Mouse (Mus musculus) 416B (cell line): ENCODE results near the gene Pip4k2a.

ENCODE experiments used
- DNase-seq: peaks from one replicate; pipeline ENCODE4 v3.0.0; 2011; ENCODE audit warnings: low read depth

Pip4k2a gene

GRCm38 (mm10) chr2:18979675-18980074 lies 18.3 kb downstream of the Pip4k2a start:
- no peak for DNase-seq

GRCm38 (mm10) chr2:18979046-18979445 lies 18.9 kb downstream of the Pip4k2a start:
- DNase-seq, result no peak

DNA sequence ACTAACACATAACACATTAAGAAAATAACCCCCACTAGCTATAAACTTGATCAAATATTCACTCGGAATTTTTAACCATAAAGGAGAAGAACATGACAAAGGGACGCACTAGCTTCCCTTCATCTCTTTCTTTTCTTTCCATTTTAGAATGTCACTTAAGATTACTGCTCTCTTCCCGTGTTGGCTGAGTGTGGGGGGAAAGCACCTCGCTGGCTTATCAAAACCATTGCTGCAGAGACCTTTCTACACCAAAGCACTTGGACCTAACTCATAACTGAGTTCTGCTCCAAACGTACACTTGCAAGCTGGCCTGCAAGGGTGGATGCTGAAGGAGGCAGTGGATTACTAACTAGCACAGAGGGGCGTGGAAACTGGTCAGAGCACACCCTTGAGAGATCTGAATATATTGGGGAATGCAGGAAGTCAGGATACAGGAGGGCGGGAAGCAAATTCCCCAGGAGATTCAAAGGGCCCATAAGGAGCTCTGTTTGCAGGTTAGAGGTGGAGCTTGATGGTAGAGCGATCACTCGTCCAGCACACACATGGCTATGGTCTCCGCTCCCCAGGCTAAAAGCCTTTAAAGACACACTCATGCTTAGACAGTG lies 20.6 kb downstream of the Pip4k2a start:
- DNase-seq, result no peak

GRCm38 (mm10) chr2:18976175-18976574 lies 21.8 kb downstream of the Pip4k2a start:
- DNase-seq, result peak; percentile 73

GRCm38 (mm10) chr2:18974882-18975645 lies 22.9 kb downstream of the Pip4k2a start:
- peak; percentile 70 for DNase-seq

DNA sequence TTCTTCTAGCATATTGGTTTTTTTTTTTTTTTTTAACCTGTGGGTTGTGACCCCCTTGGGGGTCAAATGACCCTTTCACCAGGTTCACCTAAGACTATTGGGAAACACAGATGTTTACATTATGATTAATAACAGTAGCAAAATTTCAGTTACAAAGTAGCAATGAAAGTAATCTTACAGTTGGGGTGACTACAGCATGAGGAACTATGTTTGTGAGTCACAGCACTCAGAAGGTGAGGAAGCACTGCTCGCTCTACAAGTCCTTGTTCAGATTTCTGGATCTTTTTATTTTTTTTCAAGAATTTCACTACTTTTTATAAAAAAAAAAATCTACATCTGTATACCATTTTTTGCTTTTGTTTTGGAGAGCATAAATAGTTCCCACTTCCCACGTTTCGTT lies 26.4 kb downstream of the Pip4k2a start:
- peak; percentile 60 for DNase-seq

- DNase-seq, result peak; percentile 53
These were observed 27.5 kb downstream of the Pip4k2a start for GRCm38 (mm10) chr2:18970461-18970860.

DNA sequence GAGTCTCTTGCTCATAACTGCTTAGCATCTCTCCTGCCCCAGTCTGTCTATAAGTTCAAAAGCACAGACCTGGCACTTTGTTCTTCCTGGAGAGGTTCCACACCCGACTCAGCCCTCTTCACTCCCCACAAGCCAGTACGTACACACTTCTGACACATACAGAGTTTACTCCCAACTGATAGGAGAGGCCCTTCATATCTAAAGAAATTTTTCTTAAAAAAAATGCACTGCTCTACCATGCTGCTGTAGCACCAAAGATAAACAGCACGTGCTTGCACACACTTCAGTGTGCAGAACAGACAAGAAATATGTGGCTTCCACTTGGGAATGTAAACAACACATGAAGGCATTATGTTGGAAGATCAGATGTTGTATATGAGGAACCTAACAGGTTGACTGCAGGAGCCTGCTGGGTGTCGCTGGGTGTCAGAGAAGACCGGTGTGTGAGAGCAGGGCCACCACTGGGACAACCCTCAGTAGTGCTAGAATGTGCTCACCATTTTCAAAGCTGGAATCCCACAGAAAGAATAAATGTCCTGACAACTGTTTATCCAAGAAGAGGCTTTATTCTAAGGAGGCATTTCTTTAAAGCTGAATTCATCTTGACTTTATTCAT lies 28.8 kb downstream of the Pip4k2a start:
- DNase-seq, result no peak

- no peak for DNase-seq
These were observed 30.4 kb downstream of the Pip4k2a start for GRCm38 (mm10) chr2:18967451-18968063.

GRCm38 (mm10) chr2:18966566-18966965 lies 31.4 kb downstream of the Pip4k2a start:
- no peak for DNase-seq

- no peak for DNase-seq
These were observed 32.0 kb downstream of the Pip4k2a start for GRCm38 (mm10) chr2:18965950-18966349.

DNA sequence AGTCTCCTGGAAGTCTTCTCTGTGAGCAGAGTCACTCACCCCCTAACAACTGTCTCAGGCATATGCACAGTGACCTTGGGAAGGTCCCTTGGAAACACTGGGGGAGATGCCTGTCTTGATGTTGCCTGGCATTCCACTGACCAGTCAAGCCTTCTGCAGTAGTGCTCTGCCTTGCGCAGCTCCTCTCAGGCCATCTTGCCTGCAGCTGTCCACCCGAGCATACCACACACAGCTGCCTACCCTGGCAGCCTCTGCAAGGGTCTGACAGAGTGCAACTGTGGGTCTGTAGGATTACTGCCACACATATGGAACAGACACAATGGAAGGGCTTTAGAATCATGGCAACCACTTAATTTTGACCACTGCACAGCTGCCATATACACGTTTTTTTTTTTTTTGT lies 32.8 kb downstream of the Pip4k2a start:
- DNase-seq, result no peak

- DNase-seq, result no peak
These were observed 34.5 kb downstream of the Pip4k2a start for GRCm38 (mm10) chr2:18963286-18964040.

- peak; percentile 80 for DNase-seq
These were observed 35.4 kb downstream of the Pip4k2a start for GRCm38 (mm10) chr2:18962502-18962901.

DNA sequence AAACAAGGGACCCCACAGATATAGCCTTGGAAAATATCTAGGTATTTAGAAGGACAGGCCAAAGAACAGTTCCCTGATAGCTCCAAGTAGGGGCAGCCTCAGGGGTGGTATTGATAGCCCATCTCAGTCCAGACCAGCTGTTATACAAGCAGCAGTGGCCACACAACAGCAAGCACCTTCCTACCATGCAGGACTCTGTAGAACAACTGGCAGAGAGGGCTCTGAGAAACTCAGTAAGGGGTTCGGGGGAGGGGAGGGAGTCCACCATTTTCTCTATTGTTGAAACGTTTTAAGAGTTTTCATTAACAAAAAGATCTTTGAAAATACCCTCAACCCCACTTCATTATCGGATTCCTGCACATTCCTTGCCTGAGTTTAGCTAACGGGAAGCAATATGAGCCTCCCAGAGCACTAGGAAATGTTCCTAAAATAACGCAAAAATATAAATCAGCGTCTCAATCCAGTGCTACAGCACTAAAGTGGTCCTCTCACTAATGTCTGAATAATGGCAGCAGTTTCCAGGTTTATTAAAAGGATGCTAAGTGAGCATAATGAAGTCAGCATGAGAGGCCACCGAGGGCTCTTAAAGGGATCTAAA lies 37.5 kb downstream of the Pip4k2a start:
- DNase-seq, result no peak

DNA sequence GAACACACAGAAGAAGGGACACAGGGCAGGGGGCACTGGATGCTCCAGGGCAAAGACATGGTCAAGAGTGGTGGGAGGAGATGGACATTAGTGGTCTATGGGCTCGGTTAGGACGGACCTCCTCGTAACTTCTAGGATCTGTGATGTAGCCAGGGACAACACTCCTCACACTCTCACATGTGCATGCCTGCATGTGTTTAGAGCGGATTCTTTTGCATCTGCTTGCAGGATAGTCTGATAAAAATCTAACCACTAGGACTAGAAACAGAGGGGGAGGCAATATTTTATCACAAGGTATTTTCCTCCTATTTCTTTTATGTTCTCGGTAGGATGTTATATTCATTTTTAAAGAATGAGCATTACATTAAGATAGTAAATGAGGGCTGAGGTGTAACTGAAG lies 38.4 kb downstream of the Pip4k2a start:
- DNase-seq, result no peak

DNA sequence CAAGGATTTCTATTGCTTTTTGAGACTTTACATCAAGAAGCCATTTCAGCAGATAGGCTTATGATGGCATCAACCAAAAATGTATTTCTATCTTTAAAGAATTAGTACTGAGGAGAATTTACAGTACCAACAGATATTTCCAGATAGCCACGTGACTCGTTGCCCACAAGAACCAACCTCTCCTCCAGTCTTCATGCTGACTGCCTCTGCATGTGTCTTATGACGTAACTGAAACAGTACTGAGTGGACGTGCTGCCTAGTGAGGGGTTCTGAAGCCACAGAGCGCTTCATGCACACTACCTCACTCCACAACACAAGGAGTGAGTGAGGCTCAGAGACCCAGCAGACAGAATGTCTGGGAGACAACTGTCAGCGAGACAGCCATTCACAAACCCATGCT lies 38.9 kb downstream of the Pip4k2a start:
- peak; percentile 79 for DNase-seq

- DNase-seq, result peak; percentile 84
These were observed 39.4 kb downstream of the Pip4k2a start for GRCm38 (mm10) chr2:18958501-18958900.

- no peak for DNase-seq
These were observed 39.9 kb downstream of the Pip4k2a start for GRCm38 (mm10) chr2:18958044-18958443.

GRCm38 (mm10) chr2:18957459-18957858 lies 40.5 kb downstream of the Pip4k2a start:
- DNase-seq, result no peak

DNA sequence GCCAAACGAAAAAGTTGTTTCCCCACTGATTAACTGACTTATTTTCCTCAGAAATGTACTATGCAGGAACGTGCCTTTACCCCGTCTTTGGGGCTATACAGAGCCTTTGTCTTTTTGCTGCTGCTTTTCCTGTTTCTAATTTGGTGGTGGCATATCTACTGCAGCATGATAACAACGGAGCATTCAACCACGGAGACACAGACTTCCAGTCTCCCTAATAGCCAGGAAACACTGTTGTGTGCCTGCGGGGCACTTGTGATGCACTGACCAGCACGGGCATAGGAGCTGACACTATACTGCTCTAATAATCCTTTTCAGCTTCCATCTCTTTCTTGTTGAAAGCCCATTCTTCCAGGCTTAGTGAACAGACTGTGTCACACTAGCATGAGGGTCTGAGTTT lies 41.0 kb downstream of the Pip4k2a start:
- DNase-seq, result peak; percentile 70

- DNase-seq, result no peak
These were observed 41.5 kb downstream of the Pip4k2a start for GRCm38 (mm10) chr2:18956424-18956823.
